Mouse (Mus musculus) heart, adult 2 months (tissue): Measurements from ENCODE around the gene Nrp2. TPM values are rescaled to one million over a fixed set of nuclear protein-coding genes. Genes with fewer than 3 reads are reported as not detected.

ENCODE experiments used
- DNase-seq, 2 experiments: peaks; one replicate each; pipeline ENCODE4 v3.0.0; 2021
- H3K27ac ChIP-seq: fragments of 200-600 bp; 2 replicates; pipeline ENCODE4 v1.8.1; 2022
- H3K27me3 ChIP-seq: fragments of 200-500 bp; 2 replicates; pipeline ENCODE4 v1.6.1; 2012; ENCODE audit warnings: mild to moderate bottlenecking, low read length, inconsistent platforms, mixed read lengths; ENCODE audit not compliant: control insufficient read depth, insufficient read depth
- H3K36me3 ChIP-seq: fragments of 200-500 bp; 2 replicates; pipeline ENCODE4 v1.6.1; 2012; ENCODE audit warnings: low read length, inconsistent platforms; ENCODE audit not compliant: control insufficient read depth, insufficient read depth
- H3K4me1 ChIP-seq: fragments of 200-500 bp; 2 replicates; pipeline ENCODE4 v1.6.1; 2011; ENCODE audit warnings: low read length; ENCODE audit not compliant: control insufficient read depth, insufficient read depth
- H3K4me3 ChIP-seq: fragments of 200-600 bp; 2 replicates; pipeline ENCODE4 v1.8.1; 2022
- H3K79me2 ChIP-seq: fragments of 200-500 bp; replicated peaks from 2 replicates; pipeline ENCODE4 v1.6.1; 2012; ENCODE audit warnings: mild to moderate bottlenecking, inconsistent platforms, low read length, moderate library complexity, mixed read lengths; ENCODE audit not compliant: control insufficient read depth, insufficient read depth
- H3K9ac ChIP-seq: fragments of 200-500 bp; 2 replicates; pipeline ENCODE4 v1.6.1; 2012; ENCODE audit warnings: low read depth, mild to moderate bottlenecking, control low read depth, inconsistent platforms, low read length, mixed read lengths
- CTCF ChIP-seq: fragments of 200-600 bp; IDR thresholded peaks from 2 replicates; pipeline ENCODE4 v1.8.1; 2022; ENCODE audit warnings: antibody characterized with exemption, mild to moderate bottlenecking, moderate library complexity
- EP300 ChIP-seq: fragments of 200-500 bp; IDR thresholded peaks from 2 replicates; pipeline ENCODE4 v1.6.1; 2011; ENCODE audit warnings: low read depth, low read length, control low read depth; ENCODE audit not compliant: insufficient read depth
- POLR2A ChIP-seq: fragments of 200-500 bp; IDR thresholded peaks from 2 replicates; pipeline ENCODE4 v1.6.1; 2011; ENCODE audit warnings: mild to moderate bottlenecking, low read depth, low read length, control low read depth; ENCODE audit not compliant: insufficient read depth
- whole genome bisulfite sequencing: fragments of 180-500 bp; shearing (Covaris S2); methylation state at CpG from one replicate; pipeline ENCODE4 v1.1.7; 2018; 5-methylcytosine and 5-hydroxymethylcytosine counted together
- intact Hi-C: fragments of 180-260 bp; cut with DNase I; formaldehyde crosslinking; loops from one replicate; pipeline ENCODE4 v1.15.1; 2025
- polyA plus RNA-seq: library from polyadenylated mRNA; depleted of rRNA; stranded (reverse); fragments of >200 nt; gene quantifications from 2 replicates; pipeline ENCODE4 v1.2.3, GENCODE M21; 2012
- total RNA-seq, 2 experiments: library from RNA; stranded (reverse); gene quantifications; 2 replicates each; pipeline ENCODE4 v1.2.3; 2021

Nrp2 gene
- total and polyA plus RNA-seq, 3 experiments = 15.6 to 29.6 (median 20.7) TPM

DNA sequence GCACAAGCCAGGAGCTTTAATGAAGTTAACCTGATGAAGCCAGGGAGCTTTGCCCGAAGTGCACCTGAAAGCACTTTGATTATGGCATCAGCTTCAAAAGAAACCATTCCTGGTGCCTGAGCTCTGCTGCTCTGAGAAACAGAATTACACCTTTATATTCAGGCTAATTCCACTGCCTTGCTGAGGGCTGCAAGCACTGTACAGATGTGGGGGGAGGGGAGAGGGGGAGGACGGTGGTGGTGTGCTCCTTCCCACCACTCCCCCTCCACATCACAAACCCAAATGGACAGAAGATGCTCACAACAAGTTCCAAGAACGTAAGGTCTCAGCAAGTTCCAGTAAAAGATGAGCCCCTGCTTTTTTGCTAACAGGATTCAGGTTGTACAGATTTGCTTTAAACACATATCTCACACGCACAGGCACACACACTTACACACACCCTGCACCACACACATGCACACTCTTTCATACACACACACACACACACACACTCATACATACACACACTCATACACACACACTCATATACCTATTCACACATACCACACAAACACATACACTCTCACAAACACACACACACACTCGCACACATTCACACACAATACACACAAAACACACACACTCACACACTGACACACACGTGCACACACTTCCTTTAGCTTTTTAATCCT, 6.6 kb upstream of the Nrp2 start:
- no peak for DNase-seq
- no peaks in the 10 kb centered on the region for H3K79me2 ChIP-seq
- H3K27ac ChIP-seq = no peak overlapping the region
- no peaks in the 10 kb centered on the region; the same call in 1 of the 2 replicates for H3K27me3 ChIP-seq
- no peak overlapping the region for H3K4me3 ChIP-seq
- peaks cover 3% of the 10 kb centered on the region; the same call in 1 of the 2 replicates for H3K4me1 ChIP-seq
- H3K36me3 ChIP-seq = no peaks in the 10 kb centered on the region
- 43% methylated on average over 6 of the region's 6 CpGs for WGBS
- TF ChIP-seq CTCF (no peak), EP300 (no peak), POLR2A (no peak)
- no peak overlapping the region for H3K9ac ChIP-seq
- intact Hi-C loops = no loop called here

DNA sequence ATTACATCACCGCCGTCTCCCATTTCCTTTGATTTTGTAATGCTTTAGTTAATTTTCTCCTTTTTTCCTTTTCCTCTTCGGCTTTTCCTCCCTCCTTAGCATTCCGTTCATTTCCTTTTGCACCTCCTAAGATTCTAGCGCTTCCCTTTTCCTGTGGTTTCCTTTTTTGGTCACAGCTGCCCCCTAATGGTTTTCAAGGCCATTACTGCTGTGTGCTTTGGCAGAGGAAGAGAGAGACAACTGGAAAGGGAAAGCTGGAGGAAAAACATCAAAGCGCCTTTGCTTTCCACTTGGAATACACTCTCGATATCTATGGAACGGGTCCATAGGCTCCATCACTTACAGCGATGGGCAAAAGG, 6.1 kb upstream of the Nrp2 start:
- Histone ChIP-seq H3K9ac (no peak overlapping the region), H3K27ac (no peak overlapping the region), H3K79me2 (no peaks in the 10 kb centered on the region), H3K4me1 (peaks cover 3% of the 10 kb centered on the region; the same call in 1 of the 2 replicates), H3K27me3 (no peaks in the 10 kb centered on the region; the same call in 1 of the 2 replicates), H3K36me3 (no peaks in the 10 kb centered on the region), H3K4me3 (no peak overlapping the region)
- WGBS = 5% methylated on average over 9 of the region's 9 CpGs
- no peak for DNase-seq
- intact Hi-C loops = no loop called here
- TF ChIP-seq CTCF (peak; percentile 85), POLR2A (no peak), EP300 (no peak)

DNA sequence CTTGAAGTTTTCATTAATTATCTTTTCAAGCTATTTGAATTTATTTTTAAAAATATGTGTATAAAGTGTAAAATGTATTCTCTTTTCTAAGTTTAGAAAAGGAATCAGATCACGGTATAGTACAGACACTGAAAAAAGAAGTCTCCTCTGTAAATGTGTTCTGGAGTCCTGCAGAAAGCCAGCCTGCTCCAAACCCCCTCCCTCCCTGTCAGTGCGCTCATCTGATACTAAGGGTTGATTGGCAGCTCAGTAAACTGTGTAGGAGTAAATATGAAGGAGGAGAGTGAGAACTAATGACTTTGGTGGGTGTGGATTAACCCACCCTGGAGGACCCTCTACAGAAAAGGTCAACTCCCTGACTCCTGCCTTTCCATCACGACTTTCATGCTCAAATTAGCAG, 5.7 kb upstream of the Nrp2 start:
- no peak overlapping the region for H3K4me3 ChIP-seq
- no peaks in the 10 kb centered on the region for H3K79me2 ChIP-seq
- H3K4me1 ChIP-seq = peaks cover 3% of the 10 kb centered on the region; the same call in 1 of the 2 replicates
- intact Hi-C loops = no loop called here
- DNase-seq = no peak
- H3K9ac ChIP-seq = no peak overlapping the region
- WGBS = 51% methylated on average over 3 of the region's 3 CpGs
- H3K27ac ChIP-seq = no peak overlapping the region
- H3K36me3 ChIP-seq = no peaks in the 10 kb centered on the region
- TF ChIP-seq CTCF (no peak; the same call in 1 of the 2 replicates), POLR2A (no peak), EP300 (no peak)
- no peaks in the 10 kb centered on the region; the same call in 1 of the 2 replicates for H3K27me3 ChIP-seq

DNA sequence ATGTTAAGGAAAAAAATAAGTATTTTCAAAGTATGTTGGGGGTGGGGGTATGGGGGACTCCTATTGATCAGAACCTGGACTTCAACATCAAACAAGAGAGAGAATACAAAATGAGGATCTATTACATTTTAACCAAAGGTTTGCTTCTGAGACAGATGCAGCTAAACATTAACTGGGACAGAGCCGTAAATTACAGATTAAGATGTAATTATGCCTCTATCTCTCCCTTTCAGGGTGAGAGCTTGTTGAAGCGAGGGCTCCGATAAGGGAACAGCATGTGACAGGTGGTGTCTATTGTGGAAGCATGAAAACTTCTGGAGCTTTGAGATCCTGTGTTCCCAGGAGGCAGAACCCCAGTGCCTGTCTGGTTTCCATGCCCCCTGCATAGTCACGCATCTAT, 3.3 kb upstream of the Nrp2 start:
- H3K27ac ChIP-seq = no peak overlapping the region
- TF ChIP-seq CTCF = no peak
- TF ChIP-seq POLR2A = no peak
- TF ChIP-seq EP300 = no peak
- no peaks in the 10 kb centered on the region for H3K36me3 ChIP-seq
- no peaks in the 10 kb centered on the region; the same call in 1 of the 2 replicates for H3K27me3 ChIP-seq
- no peak overlapping the region for H3K4me3 ChIP-seq
- intact Hi-C loops = loop anchor here (5.0 kb wide), 8 partner anchors 268 to 1558 kb away; no protein-coding TSS in a partner anchor
- peaks cover 3% of the 10 kb centered on the region; the same call in 1 of the 2 replicates for H3K4me1 ChIP-seq
- WGBS = 85% methylated on average over 4 of the region's 4 CpGs
- no peaks in the 10 kb centered on the region for H3K79me2 ChIP-seq
- H3K9ac ChIP-seq = no peak overlapping the region
- DNase-seq = no peak

DNA sequence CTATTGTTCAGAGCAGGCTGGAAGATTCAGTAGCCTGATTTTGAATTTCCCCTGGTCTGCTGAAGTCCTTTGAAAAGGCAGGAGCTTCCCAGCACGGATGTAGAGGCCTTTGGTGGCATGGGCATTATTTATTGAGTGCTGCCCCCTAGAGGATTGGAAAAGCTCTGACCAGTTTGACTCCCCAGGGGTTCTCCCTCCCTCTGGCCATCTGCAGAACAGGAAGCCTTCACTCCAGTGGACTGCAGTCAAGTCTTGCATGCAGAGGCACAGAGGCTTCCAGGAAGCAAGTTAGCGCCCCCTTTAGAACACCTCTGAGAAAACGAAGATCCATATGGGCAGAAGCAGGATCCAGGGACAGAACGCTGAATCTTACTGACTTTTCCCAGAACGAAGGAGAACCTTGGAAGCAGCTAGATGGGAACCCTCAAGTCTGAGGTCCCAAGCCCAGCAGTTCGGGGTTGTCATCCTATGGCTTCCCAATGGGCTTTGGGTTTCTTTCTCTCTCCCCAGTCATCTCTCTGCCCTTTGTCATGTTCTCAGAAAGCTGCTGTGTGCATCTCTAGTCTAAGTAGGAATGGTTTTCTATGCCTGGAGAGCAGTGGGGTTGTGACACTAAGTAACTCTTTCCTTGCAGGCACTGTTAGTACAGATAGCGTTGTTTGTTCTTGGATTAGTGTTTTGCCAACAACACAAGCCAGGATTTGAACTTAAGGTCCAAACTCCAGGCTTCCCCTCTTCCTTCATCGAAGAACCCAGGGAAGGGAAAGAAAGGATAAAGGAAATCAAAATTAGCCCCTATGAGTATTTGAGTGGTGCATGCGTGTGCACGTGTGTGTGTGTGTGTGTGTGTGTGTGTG, 1.8 kb upstream of the Nrp2 start:
- TF ChIP-seq EP300 (peak; percentile 90), POLR2A (no peak), CTCF (peak; percentile 91)
- H3K9ac ChIP-seq = no peak overlapping the region
- peak; percentile 79 to 88 for DNase-seq
- H3K79me2 ChIP-seq = no peaks in the 10 kb centered on the region
- peaks cover 3% of the 10 kb centered on the region; the same call in 1 of the 2 replicates for H3K4me1 ChIP-seq
- H3K27me3 ChIP-seq = no peaks in the 10 kb centered on the region; the same call in 1 of the 2 replicates
- intact Hi-C loops = loop anchor here (5.0 kb wide), 8 partner anchors 266 to 1559 kb away; no protein-coding TSS in a partner anchor
- H3K36me3 ChIP-seq = no peaks in the 10 kb centered on the region
- WGBS = 36% methylated on average over 10 of the region's 10 CpGs
- H3K4me3 ChIP-seq = no peak overlapping the region
- H3K27ac ChIP-seq = peak overlapping the region; percentile 44
